Mouse (Mus musculus): ENCODE measurements around the gene Lrrc25. TPM values are rescaled to one million over a fixed set of nuclear protein-coding genes. Genes with fewer than 3 reads are reported as not detected.
A peak's percentile ranks its signal among the peaks of the same experiment; 100 is the strongest.

Gene Lrrc25
- total RNA-seq, 2 experiments from 2014 or later: 1.8 to 2.5 TPM

GRCm38 (mm10) chr8:70597417-70598272, 18.3 kb upstream of the Lrrc25 start:
- no peak for DNase-seq
- intact Hi-C loops (cut with DNase I): no loop called here

- peak; percentile 74 to 83 for DNase-seq
- intact Hi-C loops (cut with DNase I): no loop called here
Measured at GRCm38 (mm10) chr8:70598283-70598682, 17.7 kb upstream of the Lrrc25 start.

- intact Hi-C loops (cut with DNase I): no loop called here
- DNase-seq: no peak
Measured at GRCm38 (mm10) chr8:70598722-70599121, 17.2 kb upstream of the Lrrc25 start.

- no peak for DNase-seq
- intact Hi-C loops (cut with DNase I): no loop called here
Measured at GRCm38 (mm10) chr8:70599507-70600290, 16.3 kb upstream of the Lrrc25 start.

GRCm38 (mm10) chr8:70600473-70601270, 15.3 kb upstream of the Lrrc25 start:
- intact Hi-C loops (cut with DNase I): no loop called here
- DNase-seq: peak; percentile 51 to 62

GRCm38 (mm10) chr8:70601271-70601649, 14.7 kb upstream of the Lrrc25 start:
- intact Hi-C loops (cut with DNase I): no loop called here
- DNase-seq: peak; percentile 80 to 84

GRCm38 (mm10) chr8:70602139-70602811, 13.7 kb upstream of the Lrrc25 start:
- intact Hi-C loops (cut with DNase I): no loop called here
- DNase-seq: no peak

- DNase-seq: no peak
- intact Hi-C loops (cut with DNase I): no loop called here
Measured at GRCm38 (mm10) chr8:70604558-70604957, 11.4 kb upstream of the Lrrc25 start.

- no peak for DNase-seq
- intact Hi-C loops (cut with DNase I): no loop called here
Measured at GRCm38 (mm10) chr8:70605871-70606779, 9.8 kb upstream of the Lrrc25 start.

GRCm38 (mm10) chr8:70606780-70607602, 9.0 kb upstream of the Lrrc25 start:
- intact Hi-C loops (cut with DNase I): no loop called here
- DNase-seq: no peak

- intact Hi-C loops (cut with DNase I): no loop called here
Measured at GRCm38 (mm10) chr8:70607603-70607897, 8.4 kb upstream of the Lrrc25 start.

GRCm38 (mm10) chr8:70607898-70608748, 7.8 kb upstream of the Lrrc25 start:
- peak; percentile 71 to 81 for DNase-seq
- intact Hi-C loops (cut with DNase I): no loop called here

More at GRCm38 (mm10) chr8:70607603-70607897, 8.4 kb upstream of the Lrrc25 start:
- DNase-seq: no peak

GRCm38 (mm10) chr8:70608749-70609367, 7.1 kb upstream of the Lrrc25 start, which contains the start of gene Ssbp4:
TSS of gene Ssbp4 (minus strand) at chr8:70608872.
- DNase-seq: no peak
- intact Hi-C loops (cut with DNase I): no loop called here

- intact Hi-C loops (cut with DNase I): no loop called here
- peak; percentile 93 to 94 for DNase-seq
Measured at GRCm38 (mm10) chr8:70609368-70609848, 6.5 kb upstream of the Lrrc25 start.

- peak; percentile 90 to 94 for DNase-seq
- intact Hi-C loops (cut with DNase I): loop anchor here (2.0 to 5.0 kb wide), 3 partner anchors 42 to 92 kb away; partner anchors contain the start of gene Iqcn
Measured at GRCm38 (mm10) chr8:70609849-70610795, 5.8 kb upstream of the Lrrc25 start.

All from heart, postnatal 14 days (tissue).